Mouse (Mus musculus) CD8-positive naive resting alpha-beta T cell, adult 2 months (primary cell): ENCODE data around the gene Gm21310.
"Not testable (repeated sequence)": the region's sequence is repeated elsewhere in the genome, so short reads cannot be mapped to it uniquely, and the experiment has no call there.

Experiments
- DNase-seq, 2 experiments: peaks; one replicate each; pipeline ENCODE4 v3.0.0; 2022; ENCODE audit warnings: low read depth in 2 of 2, low spot score in 2 of 2

The Gm21310 gene

DNA sequence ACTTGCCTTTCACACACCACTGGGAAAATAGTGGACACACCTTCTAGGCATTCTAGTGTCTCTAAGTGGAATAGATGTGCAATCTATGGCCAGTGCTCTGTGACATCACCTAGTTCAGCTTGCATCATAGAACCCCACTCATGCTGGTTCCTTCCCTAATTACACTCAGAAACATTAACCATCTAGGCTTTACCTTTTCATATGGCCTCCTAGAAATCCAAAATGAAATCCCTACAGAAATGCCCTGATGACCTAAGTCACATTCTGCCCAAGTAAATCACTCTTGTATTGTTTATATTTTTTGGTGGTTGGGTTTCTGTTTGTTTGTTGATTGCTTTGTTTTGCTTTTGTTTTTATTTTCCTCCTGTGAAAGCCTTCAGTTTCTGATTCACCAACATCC is at the start of gene Gm21310:
Gene Gm21310 (minus strand): TSS at position 101 of the 400 bp plus-strand sequence.
- not testable (repeated sequence) for DNase-seq
